Mouse (Mus musculus): Measurements from ENCODE around the gene Qpctl.

Gene Qpctl

DNA sequence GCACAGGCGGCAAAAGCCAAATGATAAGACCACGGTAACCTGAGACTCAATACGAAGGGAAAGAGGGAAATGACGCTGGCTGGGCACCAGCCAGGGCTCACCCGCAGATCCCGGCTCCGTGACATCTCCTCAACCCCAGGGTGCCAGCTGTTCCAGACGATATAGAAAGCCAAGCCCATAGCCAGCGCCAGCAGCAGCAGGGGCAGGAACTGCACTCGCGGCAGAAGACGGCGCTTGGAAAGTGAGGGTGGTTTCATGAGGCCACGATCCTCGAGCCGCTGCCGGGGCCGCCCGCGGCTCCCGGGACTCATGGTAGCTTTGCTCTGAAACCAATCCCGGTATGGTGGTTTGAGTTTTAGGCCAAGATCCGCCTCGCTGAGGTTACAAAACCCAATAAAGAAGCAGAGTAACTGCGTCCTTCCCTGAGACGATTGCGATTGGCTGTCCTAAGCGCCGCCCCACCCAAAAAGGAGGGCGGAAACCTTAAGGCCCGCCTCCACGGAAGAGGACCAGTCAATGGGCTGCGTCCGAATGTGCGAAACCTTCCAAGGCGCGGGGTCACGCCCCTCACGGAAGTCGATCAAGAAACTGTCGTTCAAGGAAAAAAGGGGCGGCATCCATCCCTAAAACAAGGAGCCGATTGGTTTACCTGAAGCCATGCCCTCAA is at the start of gene Qpctl:
Qpctl (minus strand) TSS at position 417 of the 667 bp plus-strand sequence.
- peak; percentile 95 for DNase-seq (ENCODE audit: extremely low spot score, low read depth, low spot score)

DNA sequence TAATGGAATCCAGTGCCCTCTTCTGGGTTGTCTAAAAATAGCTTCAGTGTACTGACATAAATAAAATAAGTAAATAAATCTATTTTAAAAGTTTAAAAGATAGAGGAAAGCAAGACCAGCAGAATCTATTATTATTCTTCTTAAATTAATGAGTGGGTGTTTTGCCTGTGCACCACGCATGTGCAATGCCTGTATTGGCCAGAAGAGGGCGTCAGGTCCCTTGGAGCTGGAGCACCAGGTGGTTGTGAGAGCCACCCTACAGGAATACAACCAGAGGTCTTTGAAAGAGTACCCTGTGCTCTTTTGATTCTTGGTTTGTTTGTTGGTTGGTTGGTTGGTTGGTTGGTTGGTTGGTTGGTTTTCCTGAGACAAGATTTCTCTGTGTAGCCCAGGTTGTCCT is 48.9 kb upstream of the Qpctl start:
- DNase-seq (ENCODE audit: extremely low spot score, low read depth, low spot score), result no peak

DNA sequence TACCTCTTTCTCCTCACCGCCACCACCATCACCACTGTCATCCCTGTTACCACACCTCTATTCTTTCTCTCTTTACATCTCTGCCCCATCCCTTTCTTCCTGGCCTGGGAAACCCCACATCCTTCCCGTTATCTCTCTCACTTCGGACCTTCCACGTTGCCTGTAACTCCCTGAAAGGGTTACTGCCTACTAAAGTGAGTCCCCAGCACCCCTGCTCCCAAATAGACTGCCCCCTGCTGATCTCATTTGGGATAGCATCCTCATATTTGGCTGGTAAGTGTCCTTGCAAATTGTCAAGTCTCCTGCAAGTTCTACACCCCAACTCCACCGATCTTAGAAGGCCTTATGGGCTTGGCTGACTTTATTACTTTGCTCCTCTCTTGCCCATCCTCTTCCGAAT is 47.6 kb upstream of the Qpctl start:
- DNase-seq (ENCODE audit: extremely low spot score, low read depth, low spot score), result no peak

DNA sequence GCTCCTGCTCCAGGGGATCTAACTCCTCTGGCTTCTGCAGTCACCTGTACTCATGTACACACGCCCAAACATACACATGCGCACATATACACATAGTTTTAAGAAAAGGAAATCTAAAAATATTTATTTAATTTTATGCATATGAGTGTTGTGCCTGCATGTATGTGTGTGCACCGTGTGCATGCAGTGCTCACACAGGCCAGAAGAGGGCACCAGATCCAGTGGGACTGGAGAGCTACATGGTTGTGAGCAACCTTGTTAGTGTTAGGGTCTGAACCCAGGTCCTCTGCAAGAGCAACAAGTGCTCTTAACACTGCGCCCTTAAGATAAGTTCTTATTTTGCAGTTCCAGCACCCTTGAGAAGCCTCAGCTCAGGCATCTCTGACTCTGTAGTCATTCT is 45.6 kb upstream of the Qpctl start:
- no peak for DNase-seq (ENCODE audit: extremely low spot score, low read depth, low spot score)

DNA sequence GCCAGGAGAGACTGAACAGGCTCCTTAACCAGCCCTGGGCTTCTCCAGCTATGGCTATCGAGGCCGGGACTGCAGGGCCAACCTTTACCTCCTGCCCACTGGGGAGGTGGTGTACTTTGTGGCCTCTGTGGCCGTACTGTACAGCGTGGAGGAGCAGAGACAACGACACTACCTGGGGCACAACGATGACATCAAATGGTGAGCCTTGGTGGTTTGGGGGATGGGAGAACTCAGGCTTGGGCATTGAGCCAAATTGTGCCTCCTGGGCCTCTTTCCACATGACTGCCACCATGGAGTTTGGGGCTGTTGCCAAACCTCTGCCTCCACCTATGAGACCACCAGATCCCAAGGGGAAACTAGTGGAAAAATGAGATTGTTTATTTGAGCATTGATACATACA is 35.7 kb upstream of the Qpctl start:
- no peak for DNase-seq (ENCODE audit: extremely low spot score, low read depth, low spot score)

DNA sequence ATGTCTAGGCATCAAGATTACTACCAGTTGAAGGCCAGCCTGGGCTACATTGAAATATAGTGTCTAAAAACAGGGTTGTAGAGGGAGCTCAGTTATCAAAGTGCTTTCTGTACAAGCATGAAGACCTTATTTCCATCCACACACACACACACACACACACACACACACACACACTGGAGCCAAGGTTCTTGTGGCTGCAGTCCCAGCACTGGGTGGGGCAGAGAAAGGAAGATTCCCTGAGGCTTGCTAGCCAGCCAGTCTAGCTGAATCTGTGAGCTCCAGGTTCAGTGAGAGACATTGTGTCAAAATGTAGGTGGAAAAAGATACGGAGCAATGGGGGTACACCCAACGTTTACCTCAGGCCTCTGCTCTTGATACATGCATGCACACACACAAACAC is 35.2 kb upstream of the Qpctl start:
- no peak for DNase-seq (ENCODE audit: extremely low spot score, low read depth, low spot score)

DNA sequence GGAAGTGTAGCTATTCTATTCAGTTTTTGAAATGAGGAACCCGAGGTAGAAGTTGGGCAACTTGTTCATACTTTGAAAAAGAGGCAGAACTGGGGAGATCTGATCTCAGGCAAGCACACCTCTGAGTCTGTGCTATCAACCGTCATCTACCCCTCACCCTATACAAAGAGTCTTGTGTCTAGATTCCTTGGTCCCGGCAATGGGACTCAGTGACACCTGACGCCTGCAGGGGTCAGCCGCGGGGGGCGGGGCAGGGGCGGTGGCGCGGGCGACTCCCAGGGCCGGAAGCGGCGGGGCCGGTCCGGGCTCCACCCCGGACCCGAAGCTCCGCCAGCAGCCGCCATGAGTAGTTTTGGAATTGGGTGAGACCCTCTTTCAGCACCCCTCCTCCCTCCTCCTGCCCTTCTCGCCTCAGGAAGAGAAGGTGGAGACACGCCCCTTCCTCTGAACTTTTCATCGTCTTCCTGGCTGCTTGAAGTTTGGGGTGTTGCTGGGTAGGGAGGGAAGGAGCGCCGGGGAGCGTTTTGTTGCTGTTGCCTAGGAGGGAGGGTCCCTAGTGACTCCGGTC is 31.9 kb upstream of the Qpctl start:
- DNase-seq (ENCODE audit: extremely low spot score, low read depth, low spot score), result no peak

DNA sequence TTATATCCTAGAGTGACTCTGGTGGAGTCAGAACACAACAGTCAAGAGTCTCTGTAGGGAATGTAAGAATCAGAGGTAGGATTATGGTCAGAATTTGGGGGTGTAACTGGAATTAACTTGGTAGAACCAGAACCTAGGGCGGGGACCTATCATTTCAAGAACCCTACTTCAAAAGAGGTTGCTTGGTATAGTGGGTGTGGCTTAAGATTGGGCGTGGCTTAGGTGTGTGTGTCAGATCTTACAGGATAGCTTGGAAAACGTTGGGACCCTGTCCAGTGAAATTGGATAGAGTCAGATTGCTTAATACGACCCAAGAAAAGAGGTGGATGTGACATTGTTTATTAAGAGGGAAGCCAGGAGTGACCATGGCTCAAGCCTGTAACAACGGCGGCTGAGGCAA is 30.8 kb upstream of the Qpctl start:
- DNase-seq (ENCODE audit: extremely low spot score, low read depth, low spot score), result no peak

DNA sequence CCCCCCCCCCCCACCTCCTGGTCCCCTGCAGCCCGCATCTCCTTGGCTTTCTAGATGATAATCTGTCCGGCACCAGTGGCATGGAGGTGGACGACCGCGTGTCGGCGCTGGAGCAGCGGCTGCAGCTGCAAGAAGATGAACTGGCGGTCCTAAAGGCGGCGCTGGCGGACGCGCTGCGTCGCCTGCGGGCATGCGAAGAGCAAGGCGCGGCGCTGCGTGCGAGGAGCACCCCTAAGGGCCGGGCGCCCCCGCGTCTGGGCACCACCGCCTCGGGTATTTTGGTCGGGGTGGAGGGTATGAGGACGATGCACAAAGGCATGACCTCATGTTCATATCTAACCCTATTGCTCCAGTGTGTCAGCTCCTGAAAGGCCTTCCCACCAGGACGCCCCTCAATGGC is 30.1 kb upstream of the Qpctl start:
- no peak for DNase-seq (ENCODE audit: extremely low spot score, low read depth, low spot score)

DNA sequence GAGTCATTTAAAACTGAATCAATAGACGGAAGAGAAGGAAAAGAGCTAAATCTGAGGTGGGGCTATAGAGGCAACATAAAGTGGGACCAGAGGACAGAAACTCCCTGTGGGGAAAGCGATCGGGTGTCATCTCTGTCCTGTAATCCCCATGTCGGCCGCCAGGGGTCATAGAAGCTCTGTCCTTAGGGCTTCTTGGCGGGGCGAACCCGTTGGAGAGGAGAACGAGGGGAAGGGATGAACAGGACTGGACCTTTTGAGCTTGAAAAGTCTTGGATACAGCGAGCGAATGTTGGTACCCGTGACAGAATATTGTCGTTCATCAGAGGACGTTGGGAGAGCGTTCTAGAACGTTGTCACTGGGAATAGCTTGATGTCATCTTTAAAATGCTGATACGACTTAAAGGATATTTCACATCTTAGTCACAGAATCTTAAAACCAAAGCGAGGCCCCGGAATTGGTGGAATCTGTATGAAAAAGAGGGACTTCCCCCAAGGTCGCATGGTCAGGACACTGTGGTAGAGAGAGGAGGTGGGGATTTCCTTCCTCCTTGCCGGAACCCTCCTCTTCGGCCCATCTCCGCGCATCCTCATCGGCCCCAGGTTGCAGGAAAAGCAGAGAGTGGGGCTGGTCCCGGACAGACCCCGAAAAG is 29.5 kb upstream of the Qpctl start:
- DNase-seq (ENCODE audit: extremely low spot score, low read depth, low spot score), result no peak

DNA sequence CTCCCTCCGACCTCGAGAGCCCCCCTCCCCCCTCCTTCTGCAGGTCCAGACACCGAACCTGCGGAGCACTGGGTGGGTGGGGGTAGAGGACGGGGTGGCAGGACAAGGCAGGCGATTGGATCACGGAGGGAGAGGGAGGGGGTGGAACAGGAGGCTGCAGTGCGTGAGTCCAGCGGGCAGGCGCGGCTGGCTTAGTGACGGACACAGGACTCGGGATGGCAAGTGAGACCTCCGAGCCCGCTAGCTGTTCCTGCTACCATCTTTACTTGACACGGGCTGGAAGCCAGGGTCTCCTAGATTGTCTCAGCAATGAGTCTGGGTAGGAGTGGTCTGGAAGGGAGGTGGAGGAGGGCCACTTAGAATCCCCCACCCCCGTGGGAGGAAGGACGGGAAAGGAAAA is 28.9 kb upstream of the Qpctl start:
- no peak for DNase-seq (ENCODE audit: extremely low spot score, low read depth, low spot score)

DNA sequence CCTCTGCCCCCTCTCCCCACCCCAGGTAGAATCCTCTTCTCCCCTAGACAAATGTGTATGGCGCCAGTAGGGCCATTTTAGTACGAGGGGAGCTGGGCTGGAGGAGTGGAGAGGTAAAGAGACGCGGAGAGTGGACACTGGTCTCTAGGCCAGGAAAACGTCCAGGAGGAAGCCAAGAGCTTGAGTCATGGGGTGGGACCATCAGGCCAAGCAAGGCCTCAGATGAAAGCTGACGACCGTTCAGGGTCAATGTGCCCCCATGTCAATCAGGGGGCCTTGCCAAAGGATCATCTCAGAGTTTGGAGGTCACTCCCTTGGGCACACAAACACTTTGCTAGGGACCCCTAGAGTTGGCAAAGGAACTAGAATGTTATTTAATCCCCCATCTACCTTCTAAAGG is 28.1 kb upstream of the Qpctl start:
- DNase-seq (ENCODE audit: extremely low spot score, low read depth, low spot score), result no peak

DNA sequence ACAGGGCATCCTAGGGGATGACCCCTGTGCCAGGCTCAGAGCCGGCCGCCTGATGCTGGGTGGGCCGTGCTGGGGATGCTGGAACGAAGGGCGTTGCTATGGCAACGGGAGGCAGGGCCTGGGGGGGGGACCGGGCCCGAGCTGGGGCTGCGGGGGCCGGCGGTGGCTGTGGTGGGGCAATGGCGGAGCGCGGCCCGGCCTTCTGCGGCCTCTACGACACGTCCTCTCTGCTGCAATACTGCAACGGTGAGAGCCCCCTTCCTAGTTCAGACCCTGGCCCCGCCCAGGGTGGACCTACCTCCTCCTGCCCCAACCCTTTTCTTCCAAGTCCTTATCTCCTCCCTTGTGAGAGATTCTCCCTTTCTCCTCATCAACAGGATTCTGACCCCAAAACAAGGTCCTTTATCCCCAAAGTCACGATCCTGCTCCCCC is 27.4 kb upstream of the Qpctl start:
- no peak for DNase-seq (ENCODE audit: extremely low spot score, low read depth, low spot score)

DNA sequence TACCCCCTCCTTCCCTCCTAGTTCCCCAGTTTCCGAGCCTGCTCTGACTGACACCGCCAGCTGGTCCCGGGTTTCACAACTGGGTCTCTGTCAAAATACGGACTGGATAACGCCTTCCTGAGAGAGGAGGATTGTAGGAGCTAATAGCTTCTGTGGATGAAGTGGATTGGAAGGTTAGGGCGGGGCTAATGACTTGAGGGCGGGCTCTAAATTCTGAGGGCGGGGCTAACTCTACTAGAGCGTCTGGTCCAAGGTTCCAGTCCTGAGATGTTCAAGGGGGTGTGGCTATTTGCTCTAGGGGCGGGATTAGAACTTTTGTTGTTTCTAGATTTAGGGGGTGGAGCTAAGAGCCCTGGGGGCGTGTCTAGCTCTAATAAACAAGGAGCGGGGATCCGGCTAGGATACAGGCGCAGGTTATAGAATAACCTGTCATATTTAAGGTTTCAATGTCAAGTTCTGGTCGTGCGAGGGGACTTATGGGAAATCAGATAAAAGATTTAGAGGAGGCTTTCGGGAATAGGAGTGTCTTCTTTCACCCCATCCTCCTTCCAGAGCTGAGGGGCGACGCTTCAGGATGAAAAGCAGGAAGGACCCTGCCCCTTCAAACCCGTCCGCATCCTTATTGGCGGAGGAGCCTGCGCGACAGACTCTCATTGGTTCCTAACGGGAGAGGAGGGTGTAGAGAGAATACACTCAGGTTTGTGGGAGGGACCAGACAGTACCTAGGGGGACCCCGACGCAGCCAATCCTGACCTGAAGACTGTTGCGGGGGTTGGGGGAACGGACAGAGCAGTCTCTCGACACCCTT is 26.8 kb upstream of the Qpctl start, which contains the start of gene Eml2:
Eml2 (plus strand) TSS at position 714 of the 808 bp plus-strand sequence.
- DNase-seq (ENCODE audit: extremely low spot score, low read depth, low spot score), result no peak

DNA sequence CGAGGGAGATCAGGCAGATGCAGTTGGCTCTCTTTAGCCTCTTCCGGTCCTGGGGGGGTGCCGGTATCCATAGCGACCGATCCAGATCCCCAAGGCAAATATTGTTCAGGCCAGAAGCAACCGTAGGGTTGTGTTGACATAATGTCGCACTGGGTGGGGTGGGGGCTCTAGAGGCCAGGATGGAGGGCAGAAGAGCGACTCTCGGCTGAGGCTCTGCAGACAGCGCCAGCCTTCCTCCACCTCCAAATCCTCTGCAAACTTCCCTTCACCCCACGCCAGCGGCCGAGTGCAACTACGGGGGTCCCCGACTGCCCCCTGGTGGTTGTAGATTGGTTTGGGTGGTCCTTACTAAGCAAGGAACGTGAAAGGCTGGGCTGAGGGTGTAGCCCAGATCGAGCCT is 23.8 kb upstream of the Qpctl start:
- DNase-seq (ENCODE audit: extremely low spot score, low read depth, low spot score), result no peak

DNA sequence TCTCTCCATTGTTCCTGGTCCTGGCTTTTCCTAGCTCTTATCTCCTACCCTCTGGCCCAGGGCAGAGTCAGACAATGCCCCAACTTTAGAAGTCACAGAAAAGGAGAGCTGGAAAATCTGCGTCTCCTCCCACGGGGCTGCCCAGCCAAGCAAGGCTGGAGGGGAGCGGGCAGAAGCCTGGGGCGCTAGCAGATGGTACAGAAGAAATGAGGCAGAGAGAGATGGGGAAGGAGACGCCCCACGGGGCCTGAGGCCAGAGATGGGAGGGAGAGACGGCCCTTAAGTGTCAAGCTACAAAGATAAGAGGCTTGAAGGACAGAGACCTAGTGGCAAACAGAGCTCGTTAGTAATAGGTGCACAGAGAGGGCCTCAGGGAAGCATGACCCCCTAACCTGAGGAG is 22.7 kb upstream of the Qpctl start:
- DNase-seq (ENCODE audit: extremely low spot score, low read depth, low spot score), result no peak

DNA sequence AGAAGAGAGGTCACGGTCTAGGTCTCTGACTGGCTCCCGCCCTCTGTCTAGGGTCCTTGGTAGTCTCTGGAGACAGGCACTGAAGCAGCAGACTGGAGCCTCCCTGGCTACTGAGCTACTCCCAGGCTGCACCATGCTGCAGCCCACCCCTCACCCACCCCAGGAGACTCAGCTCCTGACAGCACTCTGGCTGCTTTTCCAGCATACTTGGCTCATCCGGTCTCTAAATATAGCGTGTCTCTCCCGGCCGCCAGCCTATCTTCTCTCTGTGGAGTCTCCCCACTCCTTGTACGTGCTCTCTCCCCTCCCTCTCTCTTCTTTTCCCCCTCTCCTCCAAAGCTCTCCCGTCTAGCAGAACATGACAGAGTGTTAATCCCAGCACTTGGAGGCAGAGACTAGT is 21.1 kb upstream of the Qpctl start:
- no peak for DNase-seq (ENCODE audit: extremely low spot score, low read depth, low spot score)

DNA sequence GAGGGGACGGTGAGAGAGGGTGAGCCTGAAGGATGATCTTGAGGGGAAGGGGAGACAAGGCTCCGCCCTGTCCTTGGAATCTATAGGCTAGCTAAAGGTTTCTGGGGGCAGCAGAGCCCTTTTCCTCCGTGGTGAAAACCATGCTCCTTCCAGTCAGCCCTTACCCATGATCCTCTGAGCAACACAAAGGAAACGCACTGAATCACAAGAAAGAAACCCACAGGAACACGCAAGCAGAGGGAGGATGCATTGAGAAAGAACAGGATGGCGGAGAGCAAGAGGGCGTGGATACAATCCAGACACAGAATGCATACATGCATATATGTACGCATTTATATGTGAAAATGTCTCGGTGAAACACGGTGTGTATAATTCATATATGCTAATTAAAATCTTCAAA is 20.4 kb upstream of the Qpctl start:
- no peak for DNase-seq (ENCODE audit: extremely low spot score, low read depth, low spot score)

DNA sequence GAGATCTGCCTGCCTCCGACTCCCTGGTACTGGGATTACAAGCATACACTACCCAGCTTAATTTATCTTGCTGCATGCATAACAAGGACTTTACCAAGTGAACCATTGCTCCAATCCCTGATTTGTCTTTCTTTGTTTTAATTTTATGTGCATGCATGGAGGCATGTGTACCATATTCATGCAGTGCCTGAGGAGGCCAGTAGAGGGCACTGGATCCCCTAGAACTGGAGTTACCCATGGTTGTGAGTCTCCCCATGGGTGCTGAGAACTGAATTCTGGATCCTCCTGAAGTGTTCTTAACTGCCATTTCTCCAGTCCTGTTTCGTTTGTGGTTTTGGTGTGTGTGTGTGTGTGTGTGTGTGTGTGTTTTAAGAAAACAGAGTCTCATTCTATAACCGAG is 17.9 kb upstream of the Qpctl start:
- no peak for DNase-seq (ENCODE audit: extremely low spot score, low read depth, low spot score)

DNA sequence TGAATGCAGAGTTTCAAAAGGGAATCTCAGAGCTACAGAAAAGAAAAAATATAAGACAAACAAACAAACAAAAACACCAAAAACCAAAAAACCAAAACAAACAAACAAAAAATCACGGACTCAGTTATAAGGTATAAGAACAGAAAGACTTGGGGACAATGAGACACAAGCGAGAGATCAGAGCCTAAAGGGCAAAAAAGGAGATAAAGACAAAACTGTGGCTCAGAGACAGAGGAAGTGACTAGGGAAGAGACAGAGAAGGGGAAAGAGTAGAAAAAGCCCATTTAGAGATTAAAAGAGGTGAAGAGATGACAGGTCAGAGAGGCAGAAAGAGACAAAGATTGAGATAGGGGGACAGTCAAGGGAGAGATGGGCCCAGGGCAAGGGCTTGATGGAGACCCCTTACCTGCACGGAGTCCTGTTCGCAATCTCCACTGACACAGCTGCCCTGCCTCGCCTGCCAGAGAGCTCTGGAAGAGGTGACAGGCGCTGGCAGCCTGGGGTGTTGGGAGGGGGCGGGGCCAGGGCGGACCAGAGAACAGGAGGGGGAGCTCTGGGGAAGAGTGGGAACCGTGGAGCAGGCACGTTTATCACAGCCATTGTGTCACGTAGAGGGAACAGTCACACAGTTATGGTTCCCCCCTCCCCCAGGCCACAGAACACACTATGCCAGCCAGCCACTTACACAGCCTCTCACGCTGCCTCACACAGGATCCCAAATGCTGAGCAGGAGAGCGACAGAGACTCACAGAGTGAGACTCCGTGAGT is 16.7 kb upstream of the Qpctl start, which contains the start of gene Gipr:
Gipr (minus strand) TSS at position 472 of the 768 bp plus-strand sequence.
- DNase-seq (ENCODE audit: extremely low spot score, low read depth, low spot score), result no peak

DNA sequence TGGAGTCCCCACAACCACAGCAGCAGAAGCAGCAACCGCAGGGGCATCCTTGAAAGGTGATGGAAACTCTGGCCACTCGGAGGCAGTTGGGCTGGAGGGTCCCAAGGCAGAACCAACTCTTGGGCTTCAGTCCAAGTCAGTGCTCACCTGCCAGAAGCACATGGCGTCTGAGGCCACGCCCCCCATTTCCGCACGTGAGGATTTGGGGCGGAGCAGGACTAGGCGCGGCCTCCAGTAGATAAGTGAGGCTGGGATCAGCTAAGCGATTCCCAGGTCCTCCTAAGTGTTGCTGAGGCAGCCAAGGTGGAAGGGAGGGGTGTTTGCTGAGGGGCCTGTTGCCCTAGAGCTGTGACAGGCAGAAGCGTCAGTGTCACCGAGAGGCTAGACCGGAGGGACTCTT is 15.9 kb upstream of the Qpctl start:
- DNase-seq (ENCODE audit: extremely low spot score, low read depth, low spot score), result no peak
